Mouse (Mus musculus) frontal cortex, postnatal 14 days (tissue): Measurements from ENCODE around the gene Tiam1.

ENCODE experiments used
- DNase-seq, 2 experiments: peaks; one replicate each; pipeline ENCODE4 v3.0.0; 2022; ENCODE audit warnings: low spot score in 2 of 2

Tiam1 gene

DNA sequence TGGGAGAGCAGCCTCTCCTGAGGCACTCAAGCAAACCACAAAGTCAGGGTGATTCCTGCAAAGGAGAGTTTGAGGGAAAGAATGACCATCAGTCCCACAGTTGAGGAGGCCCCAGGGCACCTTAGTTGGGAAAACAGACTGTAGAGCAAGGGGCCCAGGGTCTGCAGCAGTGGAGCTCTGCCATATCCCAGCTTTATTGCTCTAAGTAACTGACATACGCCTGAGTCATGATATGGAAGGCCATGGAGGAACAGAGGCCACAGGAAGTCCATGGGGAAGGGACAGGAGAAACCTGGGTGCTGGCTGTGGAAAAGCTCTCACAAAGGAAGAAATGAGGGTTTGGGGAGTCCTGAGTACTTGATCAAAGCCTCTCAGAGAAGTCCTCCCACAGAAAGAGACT is 189.5 kb downstream of the Tiam1 start:
- no peak for DNase-seq

DNA sequence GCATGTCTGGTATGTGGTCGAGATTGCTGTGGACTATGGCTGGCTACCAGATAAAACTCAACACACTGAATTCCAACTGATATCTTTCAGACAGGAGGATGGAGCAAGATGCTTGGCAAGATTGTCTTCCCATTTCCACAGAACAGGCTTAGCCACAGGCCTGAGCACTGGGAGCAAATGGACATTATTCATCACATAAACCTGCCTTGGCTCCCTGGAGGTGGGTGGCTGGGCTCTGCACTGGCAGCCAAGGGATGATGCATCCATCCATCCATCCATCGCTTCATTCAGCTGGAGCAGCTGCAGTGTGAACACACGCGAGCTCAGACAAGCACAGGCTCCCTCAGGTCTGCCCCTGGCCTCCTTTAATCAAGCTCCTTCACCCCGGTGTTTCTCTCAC is 190.7 kb downstream of the Tiam1 start:
- DNase-seq, result no peak

DNA sequence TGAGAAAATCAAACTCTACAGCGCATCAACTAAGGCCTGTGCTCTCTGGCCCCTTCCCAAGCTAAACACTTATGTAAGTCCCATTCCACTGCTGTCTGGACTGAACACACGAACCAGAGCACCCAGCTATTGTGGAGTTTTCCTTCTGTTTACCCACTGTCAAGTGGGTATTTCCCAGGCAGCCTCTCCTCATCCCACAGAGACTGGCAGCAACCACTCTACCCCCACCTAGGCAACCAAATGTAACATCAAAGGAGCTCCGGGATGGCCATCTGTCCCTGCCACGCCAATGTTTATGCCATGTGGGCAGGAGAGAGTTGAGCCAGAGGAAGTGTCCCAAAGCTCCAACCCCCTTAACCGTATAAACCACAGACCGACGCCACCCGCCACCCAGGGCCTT is 192.8 kb downstream of the Tiam1 start:
- DNase-seq, result no peak

DNA sequence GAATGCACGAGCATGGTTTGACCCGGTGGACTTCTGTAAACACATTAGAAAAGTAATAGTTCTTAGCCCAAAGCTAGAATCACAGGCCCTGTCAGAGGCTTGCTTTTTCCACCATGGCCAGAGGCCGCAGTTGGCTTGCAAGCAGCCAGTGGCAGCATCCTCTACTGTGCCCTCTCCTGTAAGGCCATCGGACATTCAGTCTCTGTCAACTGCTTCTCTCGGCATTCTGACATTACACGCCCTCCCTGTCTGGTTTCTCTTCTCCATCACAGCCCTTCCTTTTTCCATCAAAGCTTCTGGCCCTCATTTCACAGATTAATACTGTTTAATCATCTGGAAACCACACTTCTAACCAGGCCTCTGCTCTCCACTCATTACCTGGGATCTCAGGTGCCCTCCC is 193.3 kb downstream of the Tiam1 start:
- no peak for DNase-seq

DNA sequence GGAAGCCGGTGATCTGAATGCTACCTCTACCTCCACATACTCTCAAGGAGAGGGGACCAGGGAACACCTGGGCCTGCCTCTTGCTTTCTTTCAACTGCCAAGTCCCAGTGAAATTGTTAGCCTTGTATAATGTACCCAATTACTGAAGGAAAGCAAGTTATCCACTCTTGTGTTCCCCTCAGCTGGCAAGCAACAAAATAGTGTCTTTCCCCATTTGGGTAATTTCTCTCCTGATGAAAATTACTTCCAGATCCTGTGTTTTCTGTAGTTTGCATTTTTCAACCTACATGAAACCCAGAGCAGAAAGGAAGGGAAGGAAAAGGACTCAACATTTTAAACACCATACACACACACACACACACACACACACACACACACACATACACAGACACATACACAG is 195.5 kb downstream of the Tiam1 start:
- DNase-seq, result no peak

DNA sequence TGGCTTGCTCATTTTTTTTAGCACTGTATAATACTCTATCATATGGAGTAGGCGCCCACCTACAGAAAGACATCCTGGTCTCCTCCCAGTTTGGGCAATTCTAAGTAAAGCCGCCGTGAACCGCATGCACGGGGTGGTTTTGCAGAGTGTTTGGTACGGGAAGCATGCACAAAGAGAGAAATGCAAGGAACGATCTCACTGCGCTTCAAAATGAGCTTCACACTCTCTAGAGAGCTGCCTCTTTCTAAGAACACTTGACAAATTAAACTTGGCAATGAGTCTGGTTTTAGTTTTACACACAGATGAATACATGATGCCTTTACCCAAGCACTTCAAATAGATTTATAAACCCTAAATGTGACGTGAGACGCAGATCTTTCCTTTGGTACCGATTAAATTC is 196.8 kb downstream of the Tiam1 start:
- DNase-seq, result no peak

DNA sequence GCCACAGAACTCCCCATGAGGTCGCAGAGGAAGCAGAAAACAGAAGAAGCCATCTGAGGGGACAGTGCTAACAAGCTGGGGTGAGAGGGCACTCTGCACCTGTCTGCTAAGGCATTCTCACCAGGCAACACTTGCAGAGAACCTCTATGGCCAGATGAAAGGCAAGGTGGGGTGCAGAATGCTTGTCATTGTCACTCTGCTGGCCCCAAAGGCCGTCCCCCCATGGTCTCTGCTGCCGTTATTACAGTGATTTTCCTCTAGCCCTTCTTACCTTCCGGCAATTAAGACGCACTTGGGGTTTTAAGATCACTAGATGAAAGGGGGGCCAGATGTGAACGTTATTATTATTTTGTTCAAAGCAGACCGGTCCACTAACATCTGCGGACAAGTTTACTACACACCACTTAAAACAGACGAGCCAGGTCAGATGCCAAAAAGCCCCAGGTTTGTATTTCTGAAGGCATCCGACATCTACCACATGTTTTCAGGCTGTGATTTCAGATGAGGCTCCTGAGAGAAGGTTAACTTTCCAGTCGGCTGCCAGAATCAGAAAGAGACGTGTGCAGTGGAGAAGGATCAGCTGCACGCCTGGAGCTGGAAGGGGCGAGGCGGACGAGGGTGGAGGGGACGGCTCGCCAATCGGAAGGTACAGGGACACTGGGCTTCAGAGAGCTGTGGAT is 198.8 kb downstream of the Tiam1 start:
- DNase-seq, result no peak

DNA sequence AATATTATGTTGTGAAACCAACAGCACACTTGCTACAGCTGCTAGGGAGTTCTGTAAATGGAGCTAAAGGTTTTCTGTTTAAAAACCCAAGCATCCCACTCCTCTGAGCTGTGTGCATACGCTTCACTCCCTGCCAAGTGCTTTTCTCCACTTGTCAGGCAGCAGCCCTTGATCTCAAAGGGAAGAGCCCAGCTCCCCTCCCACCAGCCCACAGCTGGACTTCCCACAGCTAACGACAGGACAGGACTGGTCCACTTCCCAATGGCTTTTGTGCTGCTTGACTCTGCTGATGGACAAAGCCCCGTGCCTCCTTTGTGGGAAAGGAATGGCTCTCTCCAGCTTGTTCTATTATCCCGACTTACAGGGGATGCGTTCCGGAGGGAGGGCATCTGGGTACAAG is 199.5 kb downstream of the Tiam1 start:
- DNase-seq, result no peak

DNA sequence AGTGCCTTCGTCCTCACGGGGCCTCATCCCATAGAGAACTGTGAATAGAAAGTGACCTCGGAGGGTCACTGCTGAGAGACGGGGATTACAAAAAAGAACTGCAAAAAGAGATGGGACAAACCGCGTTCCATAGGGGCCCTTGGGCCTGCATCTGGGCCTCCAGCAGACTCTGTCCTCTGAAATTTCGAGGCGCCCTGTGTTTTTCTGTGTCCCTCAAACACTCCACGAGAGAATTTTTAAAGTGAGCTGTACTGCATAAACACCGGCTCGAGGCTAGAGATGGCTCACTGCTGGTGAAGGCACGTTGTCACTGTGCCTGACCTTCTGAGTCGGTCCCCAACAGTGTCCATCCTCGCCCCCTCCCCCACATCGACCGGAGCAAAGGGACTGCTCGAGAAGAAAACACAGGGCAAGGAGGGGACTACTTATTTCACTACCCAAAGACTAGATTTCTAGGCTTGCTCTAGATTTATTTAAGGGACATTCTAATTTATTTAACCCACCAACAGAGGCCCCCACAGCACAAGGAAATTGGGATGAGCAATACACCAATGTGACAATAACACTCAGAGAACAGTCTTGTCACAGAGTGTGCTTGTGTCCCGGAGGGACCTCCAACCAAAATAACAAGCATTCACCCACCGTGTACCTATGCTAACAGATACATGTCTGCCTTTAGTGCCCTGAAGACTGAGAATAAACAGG is 200.2 kb downstream of the Tiam1 start:
- no peak for DNase-seq

DNA sequence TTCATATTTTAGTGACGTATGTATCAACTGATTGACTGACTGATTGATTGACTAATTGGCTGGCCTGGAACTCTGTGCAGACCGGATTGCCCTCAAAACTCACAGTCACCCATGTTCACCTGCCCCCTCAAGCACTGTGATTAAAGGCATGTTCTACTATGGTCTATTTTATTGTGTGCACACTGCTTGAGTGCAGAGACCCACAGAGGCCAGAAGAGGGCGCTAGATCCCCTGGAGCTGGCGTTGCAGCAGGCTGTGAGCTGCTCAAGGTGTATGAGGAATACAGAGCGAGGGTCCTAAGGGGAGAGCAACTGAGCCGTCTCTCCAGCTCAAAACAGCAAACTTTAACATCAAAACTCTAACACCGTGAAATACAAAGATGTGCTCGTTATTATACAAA is 202.9 kb downstream of the Tiam1 start:
- DNase-seq, result no peak

DNA sequence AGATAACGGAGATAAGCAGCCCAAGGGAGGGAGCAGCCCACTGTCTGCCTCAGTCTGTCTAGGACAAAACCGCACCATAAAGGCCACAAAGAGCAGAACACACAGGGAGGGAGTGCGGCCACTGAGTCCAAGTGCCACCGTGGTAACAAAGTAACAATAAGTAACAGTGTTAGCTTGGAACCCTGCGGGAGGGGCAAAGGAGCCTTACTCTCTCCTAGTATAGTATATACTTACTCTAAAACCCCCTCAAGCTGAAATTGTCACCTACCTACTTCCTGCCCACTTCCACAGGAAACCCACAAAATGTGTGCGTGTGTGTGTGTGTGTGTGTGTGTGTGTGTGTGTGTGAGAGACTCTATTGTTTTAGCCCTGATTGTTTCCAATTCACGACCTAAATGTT is 205.3 kb downstream of the Tiam1 start:
- DNase-seq, result no peak

DNA sequence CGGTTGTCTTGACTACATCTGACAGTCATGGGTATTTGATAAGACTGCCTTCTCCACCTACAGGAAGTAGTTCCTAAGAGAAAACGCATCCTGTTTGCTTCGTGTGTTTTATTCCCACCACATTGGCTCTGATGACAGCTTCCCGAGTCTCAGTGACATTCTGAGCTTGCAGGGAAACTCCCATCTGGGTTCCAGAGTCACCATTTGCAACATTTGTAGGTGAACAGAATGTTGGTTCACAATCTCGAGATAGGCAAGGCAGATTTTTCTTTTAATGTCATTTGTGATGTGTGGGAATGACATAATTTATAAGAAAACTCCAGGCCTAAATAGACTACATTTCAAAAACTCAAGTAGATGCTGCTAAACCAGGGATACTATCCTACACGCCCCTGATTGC is 207.0 kb downstream of the Tiam1 start:
- DNase-seq, result no peak

DNA sequence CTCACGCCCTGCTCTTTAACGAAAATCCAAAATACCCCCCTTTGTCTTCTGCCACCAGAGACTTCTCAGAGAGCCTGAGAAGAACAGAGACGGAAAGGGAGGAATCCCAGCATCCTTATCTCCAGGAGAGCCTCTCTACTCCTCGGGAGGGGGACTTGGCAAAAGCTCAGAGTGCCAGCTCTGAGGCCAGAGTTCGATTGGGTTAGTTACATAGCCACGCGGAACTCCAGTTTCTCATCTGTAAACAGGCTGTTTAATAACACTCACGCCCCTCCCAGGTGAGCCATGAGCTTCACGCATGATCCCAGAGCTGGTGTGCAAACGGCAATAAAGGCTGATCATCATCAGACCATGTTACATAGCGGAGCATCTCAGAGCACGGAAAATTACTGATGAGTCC is 208.2 kb downstream of the Tiam1 start:
- no peak for DNase-seq

DNA sequence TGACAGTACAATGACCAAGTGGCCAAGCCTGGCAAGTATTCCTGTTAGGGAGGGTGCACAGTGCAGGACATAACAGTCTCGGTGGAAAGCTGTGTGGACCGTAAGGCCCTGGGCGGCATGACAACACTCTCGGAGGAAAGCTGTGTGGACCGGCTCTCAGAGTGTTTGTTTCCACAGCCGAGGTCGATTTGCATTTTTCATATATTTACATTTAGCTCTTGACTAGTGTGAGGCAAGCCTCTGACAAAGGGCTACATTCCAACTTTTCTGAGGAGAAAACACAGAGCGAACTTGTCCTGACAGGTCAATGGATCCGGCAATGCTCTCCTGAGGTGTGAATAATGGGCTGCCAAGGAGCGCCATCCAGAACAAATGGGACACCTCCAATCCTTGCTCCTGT is 209.0 kb downstream of the Tiam1 start:
- no peak for DNase-seq

DNA sequence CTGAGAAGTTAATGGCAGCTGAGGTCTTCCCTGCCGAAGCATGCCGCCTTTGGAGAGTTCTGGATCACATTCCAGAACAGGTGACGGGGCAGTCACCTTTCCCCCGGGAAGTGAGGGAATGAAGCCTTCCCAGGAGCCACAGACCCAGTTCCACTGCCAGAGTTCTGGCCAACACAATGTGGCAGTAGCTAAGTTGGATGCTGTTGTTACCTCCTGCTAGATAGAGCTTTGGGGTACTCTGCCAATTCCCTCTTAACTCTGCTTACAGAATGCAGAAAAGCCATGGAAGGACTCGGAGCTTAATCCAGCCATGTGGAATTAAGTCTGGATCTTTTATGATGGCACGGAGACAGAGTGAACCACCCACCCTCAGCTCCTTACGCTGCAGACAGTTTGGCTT is 209.6 kb downstream of the Tiam1 start:
- no peak for DNase-seq

DNA sequence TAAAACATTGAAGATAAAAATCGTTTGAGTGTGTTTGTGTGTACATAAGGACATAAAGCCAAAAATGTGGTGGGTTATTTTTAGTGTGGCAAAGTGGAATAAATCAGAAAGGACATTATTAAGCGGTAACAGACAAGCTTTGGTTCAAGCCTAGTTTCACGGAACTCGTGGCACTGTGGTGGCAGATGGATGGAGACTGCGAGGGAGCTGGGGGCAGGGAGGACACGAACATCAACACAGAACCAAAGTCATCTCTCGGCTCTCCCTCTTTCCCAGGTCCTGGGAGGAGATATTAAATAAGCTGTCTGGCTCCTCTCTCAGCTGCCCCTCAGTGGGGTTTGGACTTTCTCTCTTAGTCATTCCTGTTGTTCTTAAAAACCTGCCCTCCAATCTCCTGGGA is 215.0 kb downstream of the Tiam1 start:
- no peak for DNase-seq

DNA sequence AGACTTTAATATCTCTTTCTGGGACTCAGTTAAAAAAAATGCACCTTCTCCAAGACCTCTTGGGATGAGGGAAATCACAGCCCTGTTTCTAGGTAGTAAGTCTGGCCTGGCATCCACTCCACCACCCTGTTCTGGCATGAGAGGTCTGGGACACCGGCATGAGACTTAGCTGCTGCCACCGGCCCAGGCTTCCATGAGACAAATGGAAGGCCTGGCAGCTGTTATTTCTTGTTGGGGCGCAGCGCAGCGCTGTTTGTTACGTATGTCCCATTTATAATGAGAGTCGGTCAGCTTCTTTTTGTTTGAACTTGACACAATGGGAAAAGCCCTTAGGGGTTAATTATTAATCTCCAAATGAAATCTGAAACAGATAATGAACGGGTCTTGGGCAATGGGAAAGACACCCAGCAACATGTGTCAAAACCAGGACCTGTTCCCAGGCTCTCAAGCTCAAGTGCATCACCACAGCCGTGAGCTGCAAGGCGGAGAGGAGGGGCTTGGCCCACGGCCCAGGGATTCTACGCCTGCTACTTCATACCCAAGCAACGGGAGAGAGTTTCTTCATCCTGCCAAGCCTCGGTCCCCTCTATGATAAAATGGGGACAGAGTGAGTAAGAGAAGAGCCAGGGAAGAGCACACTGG is 219.2 kb downstream of the Tiam1 start:
- DNase-seq, result no peak

DNA sequence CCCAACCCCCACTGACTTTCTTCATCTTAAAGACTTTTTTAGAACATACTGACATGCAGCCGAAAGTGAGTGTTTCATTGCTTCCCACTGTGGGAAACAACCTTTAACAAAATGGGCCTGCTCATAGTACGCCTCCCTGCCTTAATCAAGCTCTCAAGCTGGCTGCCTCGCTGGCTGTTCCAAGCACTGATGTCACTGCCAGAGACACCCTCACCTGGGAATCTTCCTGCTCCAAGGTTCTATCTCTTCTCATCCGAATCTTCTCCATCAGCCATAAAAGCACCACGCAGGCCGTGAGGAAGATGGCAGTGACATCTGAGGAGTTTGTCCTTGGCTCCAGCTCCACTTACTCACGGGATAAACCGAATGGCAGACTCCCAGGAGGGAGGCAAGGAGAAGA is 220.3 kb downstream of the Tiam1 start:
- DNase-seq, result no peak

DNA sequence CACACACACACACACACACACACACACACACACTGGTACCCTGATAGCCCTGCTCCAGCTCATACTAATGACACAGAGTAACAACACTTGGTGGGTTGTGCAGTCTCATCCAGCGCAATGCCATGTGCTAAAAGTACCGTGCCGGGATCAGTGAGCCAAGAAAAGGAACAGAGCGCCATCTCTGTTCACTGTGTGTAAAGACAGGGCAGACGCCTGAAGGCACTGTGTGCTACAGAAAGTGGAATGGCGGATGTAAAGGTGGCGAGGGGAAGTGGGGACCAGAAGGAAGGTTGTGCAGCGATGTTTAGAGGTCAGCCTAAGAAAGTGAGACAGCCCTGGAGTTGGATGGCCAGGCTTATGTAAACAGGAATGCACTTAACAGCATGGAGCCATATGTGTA is 221.1 kb downstream of the Tiam1 start:
- no peak for DNase-seq

DNA sequence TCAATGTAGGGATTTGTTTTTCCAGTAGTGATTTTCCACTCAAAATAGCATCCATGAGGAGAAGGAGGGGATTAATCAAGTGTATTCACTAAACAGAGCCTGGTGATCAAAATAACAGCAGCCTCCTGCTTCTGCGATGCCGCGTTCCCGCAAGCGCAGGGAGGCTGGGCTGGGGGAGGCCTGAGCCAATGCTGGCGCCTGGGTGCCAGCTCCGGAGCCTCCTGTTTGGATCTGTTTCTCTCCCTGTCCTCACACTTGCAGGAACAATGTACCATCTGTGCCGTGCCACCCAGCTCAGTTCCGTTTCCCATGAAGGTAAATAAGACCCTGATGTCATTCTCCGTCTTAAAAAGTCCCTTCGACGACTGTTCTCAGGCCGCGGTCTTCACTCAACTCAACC is 222.2 kb downstream of the Tiam1 start:
- DNase-seq, result no peak

DNA sequence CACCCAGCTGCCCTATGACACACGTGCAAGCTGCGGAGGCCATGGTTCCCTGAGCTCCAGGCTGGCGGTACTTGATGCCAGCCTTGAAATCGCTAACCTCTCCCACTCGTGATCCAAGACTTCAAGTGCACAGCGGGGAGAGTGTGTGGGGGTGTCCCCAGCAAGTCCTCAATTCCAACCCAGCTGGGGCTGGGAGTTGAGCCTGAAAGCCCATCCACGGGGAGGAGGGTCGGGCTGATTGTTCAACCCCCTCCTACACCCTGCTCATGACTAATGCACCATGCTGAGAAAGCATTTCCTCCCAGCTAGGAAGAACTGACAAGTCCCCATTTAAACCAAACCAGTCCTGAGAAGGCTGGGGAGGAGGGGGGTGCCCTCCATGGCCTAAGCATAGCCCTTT is 223.2 kb downstream of the Tiam1 start:
- no peak for DNase-seq

DNA sequence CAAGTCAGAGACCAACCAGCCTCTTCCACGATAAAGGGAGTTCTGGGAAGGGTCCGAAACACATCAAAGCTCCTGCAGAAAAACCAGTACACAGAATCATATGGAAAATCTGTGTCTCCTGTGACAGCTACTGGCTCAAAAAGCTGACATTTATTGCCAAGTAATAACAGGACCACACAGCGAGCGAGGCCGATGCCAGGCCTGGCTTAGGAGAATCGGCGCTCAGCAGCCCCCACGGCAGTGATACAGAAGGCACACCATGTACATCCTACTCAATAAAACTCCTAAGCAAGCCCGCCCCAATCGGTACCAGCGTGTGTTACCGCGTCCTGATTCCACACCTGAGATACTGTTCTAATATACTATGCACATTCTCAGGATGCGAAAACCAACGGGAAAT is 226.2 kb downstream of the Tiam1 start:
- DNase-seq, result no peak

DNA sequence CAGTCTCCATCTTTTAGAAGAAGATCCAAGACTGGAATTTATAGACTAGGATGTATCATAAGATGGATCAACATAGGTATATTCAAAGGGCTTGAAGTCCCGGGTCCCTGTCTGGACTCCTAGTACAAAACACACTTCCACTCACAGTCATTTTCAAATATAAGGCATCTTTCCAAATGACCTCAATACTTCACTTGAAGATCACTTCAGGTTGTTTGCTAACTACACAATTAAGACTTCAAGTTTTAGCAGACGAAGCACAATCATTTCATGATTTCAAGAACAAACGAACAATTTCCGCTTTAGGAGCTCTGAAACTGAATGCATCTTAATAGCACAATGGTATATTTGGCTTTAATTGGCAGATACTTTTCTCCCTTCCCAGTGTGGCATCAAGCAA is 228.6 kb downstream of the Tiam1 start:
- no peak for DNase-seq
